Mouse (Mus musculus): ENCODE measurements around the gene Bcdin3d.
"Not testable (repeated sequence)": the region's sequence is repeated elsewhere in the genome, so short reads cannot be mapped to it uniquely, and the experiment has no call there.

Bcdin3d gene

GRCm38 (mm10) chr15:99472972-99473371 lies 1.6 kb downstream of the Bcdin3d start:
- no peak for DNase-seq

- DNase-seq = no peak
These were observed 2.9 kb downstream of the Bcdin3d start for GRCm38 (mm10) chr15:99471677-99472063.

- peak; percentile 34 for DNase-seq
These were observed 3.4 kb downstream of the Bcdin3d start for GRCm38 (mm10) chr15:99470971-99471676.

- no peak for DNase-seq
These were observed 4.2 kb downstream of the Bcdin3d start for GRCm38 (mm10) chr15:99470224-99470761.

GRCm38 (mm10) chr15:99469736-99470135 lies 4.8 kb downstream of the Bcdin3d start:
- DNase-seq = no peak

GRCm38 (mm10) chr15:99469067-99469466 lies 5.5 kb downstream of the Bcdin3d start:
- DNase-seq = peak; percentile 45

- DNase-seq = no peak
These were observed 11.3 kb downstream of the Bcdin3d start for GRCm38 (mm10) chr15:99463194-99463593.

- peak; percentile 86 for DNase-seq
These were observed 16.7 kb downstream of the Bcdin3d start, which contains the start of gene Nckap5l for GRCm38 (mm10) chr15:99457606-99458401. Nckap5l (minus strand) TSS chr15:99457748.

- peak; percentile 71 for DNase-seq
These were observed 17.4 kb downstream of the Bcdin3d start for GRCm38 (mm10) chr15:99456963-99457605.

GRCm38 (mm10) chr15:99456338-99456962 lies 18.1 kb downstream of the Bcdin3d start:
- no peak for DNase-seq

- no peak for DNase-seq
These were observed 19.1 kb downstream of the Bcdin3d start for GRCm38 (mm10) chr15:99455415-99455814.

GRCm38 (mm10) chr15:99454585-99455279 lies 19.8 kb downstream of the Bcdin3d start:
- DNase-seq = no peak

- no peak for DNase-seq
These were observed 21.2 kb downstream of the Bcdin3d start for GRCm38 (mm10) chr15:99453153-99453900.

- no peak for DNase-seq
These were observed 24.7 kb downstream of the Bcdin3d start for GRCm38 (mm10) chr15:99449751-99450280.

- peak; percentile 67 for DNase-seq
These were observed 25.3 kb downstream of the Bcdin3d start for GRCm38 (mm10) chr15:99449131-99449750.

GRCm38 (mm10) chr15:99446136-99446535 lies 28.4 kb downstream of the Bcdin3d start:
- not testable (repeated sequence) for DNase-seq

- DNase-seq = no peak
These were observed 29.0 kb downstream of the Bcdin3d start for GRCm38 (mm10) chr15:99445567-99445966.

- no peak for DNase-seq
These were observed 32.2 kb downstream of the Bcdin3d start for GRCm38 (mm10) chr15:99442358-99442757.

GRCm38 (mm10) chr15:99440816-99441457 lies 33.6 kb downstream of the Bcdin3d start:
- DNase-seq = no peak

All from right cerebral cortex, postnatal 25 days (tissue).